Mouse (Mus musculus) ES-E14 (cell line): Measurements from ENCODE around the gene Klkb1. TPM values are rescaled to one million over a fixed set of nuclear protein-coding genes. Genes with fewer than 3 reads are reported as not detected.
A peak's percentile ranks its signal among the peaks of the same experiment; 100 is the strongest.

Experiments used
- DNase-seq: peaks from one replicate; pipeline ENCODE4 v3.0.0-alpha.2; 2013; ENCODE audit warnings: low read depth, low spot score
- H3K27ac ChIP-seq: 2 replicates; pipeline ENCODE4 v1.5.1; 2012; ENCODE audit warnings: low read depth, mild to moderate bottlenecking, low read length, moderate library complexity, mixed read lengths; ENCODE audit not compliant: poor library complexity, insufficient read depth, severe bottlenecking
- H3K36me3 ChIP-seq: 2 replicates; pipeline ENCODE4 v1.6.1; 2012; ENCODE audit warnings: mild to moderate bottlenecking, low read length, moderate library complexity, mixed read lengths; ENCODE audit not compliant: control insufficient read depth, poor library complexity, insufficient read depth, severe bottlenecking
- H3K4me1 ChIP-seq, 2 experiments: fragments of 150-350 bp in 1 of 2; sonication (generic) in 1 of 2; 2 replicates each; pipeline ENCODE4 v1.6.1; 2012; ENCODE audit warnings: low read length in 2 of 2, mild to moderate bottlenecking in 1 of 2, mixed read lengths in 1 of 2; ENCODE audit not compliant: control insufficient read depth in 2 of 2, insufficient read depth in 2 of 2, poor library complexity in 1 of 2
- H3K4me3 ChIP-seq, 2 experiments: fragments of 150-350 bp in 1 of 2; sonication (generic) in 1 of 2; 2 replicates each; pipeline ENCODE4 v1.5.1; 2012; ENCODE audit warnings: low read length in 2 of 2, low read depth in 1 of 2, mild to moderate bottlenecking in 1 of 2, mixed read lengths in 1 of 2; ENCODE audit not compliant: insufficient read depth in 1 of 2, poor library complexity in 1 of 2, severe bottlenecking in 1 of 2
- H3K9ac ChIP-seq: 2 replicates; pipeline ENCODE4 v1.6.1; 2012; ENCODE audit warnings: low read depth, mild to moderate bottlenecking, low read length, mixed read lengths; ENCODE audit not compliant: poor library complexity, insufficient read depth, severe bottlenecking
- H3K9me3 ChIP-seq: fragments of 150-350 bp; sonication (generic); 2 replicates; pipeline ENCODE4 v1.6.1; 2012; ENCODE audit warnings: low read depth, mild to moderate bottlenecking, low read length; ENCODE audit not compliant: control insufficient read depth, insufficient read depth
- CHD2 ChIP-seq: IDR thresholded peaks from 2 replicates; pipeline ENCODE4 v1.6.1; 2014; ENCODE audit warnings: mild to moderate bottlenecking, low read depth, low read length, inconsistent platforms
- HCFC1 ChIP-seq: IDR thresholded peaks from 2 replicates; pipeline ENCODE4 v1.6.1; 2012; ENCODE audit warnings: low read length, inconsistent platforms, borderline replicate concordance; ENCODE audit not compliant: insufficient read depth
- MAFK ChIP-seq: IDR thresholded peaks from 2 replicates; pipeline ENCODE4 v1.6.1; 2014; ENCODE audit warnings: mild to moderate bottlenecking, low read depth, low read length, inconsistent platforms; ENCODE audit not compliant: insufficient read depth
- ZC3H11A ChIP-seq: IDR thresholded peaks from 2 replicates; pipeline ENCODE4 v1.6.1; 2012; ENCODE audit warnings: low read depth, mild to moderate bottlenecking, inconsistent platforms, low read length, borderline replicate concordance
- ZNF384 ChIP-seq: IDR thresholded peaks from 2 replicates; pipeline ENCODE4 v1.6.1; 2012; ENCODE audit warnings: low read depth, low read length, inconsistent platforms
- in situ Hi-C, 2 experiments: fragments of 600-800 bp; cut with MboI; formaldehyde crosslinking; loops; one replicate each; pipeline ENCODE4 v1.15.1; 2025; ENCODE audit warnings: low sequenced_read_pairs in 2 of 2, inconsistent platforms in 1 of 2; ENCODE audit not compliant: unreplicated experiment in 2 of 2
- total RNA-seq: library from RNA; depleted of rRNA; stranded (reverse); fragments of 300-350 nt; gene quantifications from 2 replicates; pipeline ENCODE4 v1.2.3, GENCODE M21; 2012

Klkb1 gene
- total RNA-seq, 1 experiment, result not detected

GRCm38 (mm10) chr8:45267611-45268391 lies 26.9 kb downstream of the Klkb1 start:
- Histone ChIP-seq H3K9ac (no peak overlapping the region), H3K4me1 (peaks cover 0 to 3% of the 10 kb centered on the region in 2 experiments; a peak in 1 of 4 replicates), H3K36me3 (no peaks in the 10 kb centered on the region), H3K9me3 (no peaks in the 10 kb centered on the region), H3K4me3 (no peak overlapping the region), H3K27ac (no peak overlapping the region)
- in situ Hi-C loops, result no loop called here
- TF ChIP-seq ZC3H11A (no peak), CHD2 (no peak), HCFC1 (no peak), ZNF384 (no peak), MAFK (no peak)
- DNase-seq, result no peak

GRCm38 (mm10) chr8:45266993-45267392 lies 27.7 kb downstream of the Klkb1 start:
- H3K9ac ChIP-seq, result no peak overlapping the region
- DNase-seq, result peak; percentile 12
- TF ChIP-seq ZNF384 (no peak), ZC3H11A (no peak), CHD2 (no peak), MAFK (no peak), HCFC1 (no peak)
- no peaks in the 10 kb centered on the region for H3K9me3 ChIP-seq
- H3K27ac ChIP-seq, result no peak overlapping the region
- in situ Hi-C loops, result no loop called here
- H3K4me1 ChIP-seq, result peaks cover 0 to 3% of the 10 kb centered on the region in 2 experiments; a peak in 1 of 4 replicates
- no peak overlapping the region for H3K4me3 ChIP-seq
- H3K36me3 ChIP-seq, result no peaks in the 10 kb centered on the region

- Histone ChIP-seq H3K9ac (no peak overlapping the region), H3K4me1 (peaks cover 0 to 3% of the 10 kb centered on the region in 2 experiments; a peak in 1 of 4 replicates), H3K9me3 (no peaks in the 10 kb centered on the region), H3K36me3 (no peaks in the 10 kb centered on the region), H3K27ac (no peak overlapping the region), H3K4me3 (no peak overlapping the region)
- in situ Hi-C loops, result no loop called here
- no peak for TF ChIP-seq ZC3H11A
- TF ChIP-seq CHD2, result no peak
- no peak for DNase-seq
Observed at GRCm38 (mm10) chr8:45264918-45265317, 29.7 kb downstream of the Klkb1 start.

GRCm38 (mm10) chr8:45262851-45263250 lies 31.8 kb downstream of the Klkb1 start:
- no peak for DNase-seq

GRCm38 (mm10) chr8:45261920-45262319 lies 32.7 kb downstream of the Klkb1 start, which contains the start of gene F11:
Gene F11 (minus strand): TSS chr8:45262031.
- Histone ChIP-seq H3K4me1 (peaks cover 0 to 1% of the 10 kb centered on the region in 2 experiments; a peak in 1 of 4 replicates), H3K36me3 (no peaks in the 10 kb centered on the region), H3K9me3 (no peaks in the 10 kb centered on the region), H3K4me3 (no peak within 1 kb of the TSS), H3K9ac (no peak within 1 kb of the TSS), H3K27ac (no peak within 1 kb of the TSS)
- DNase-seq, result no peak
- in situ Hi-C loops, result no loop called here
- no peak for TF ChIP-seq ZNF384
- no peak for TF ChIP-seq CHD2
- TF ChIP-seq MAFK, result no peak
- no peak for TF ChIP-seq HCFC1
- TF ChIP-seq ZC3H11A, result no peak

More at GRCm38 (mm10) chr8:45262851-45263250, 31.8 kb downstream of the Klkb1 start:
- Histone ChIP-seq H3K4me1 (peaks cover 0 to 3% of the 10 kb centered on the region in 2 experiments; a peak in 1 of 4 replicates), H3K9ac (no peak overlapping the region), H3K4me3 (no peak overlapping the region), H3K9me3 (no peaks in the 10 kb centered on the region), H3K36me3 (no peaks in the 10 kb centered on the region), H3K27ac (no peak overlapping the region)
- no peak for TF ChIP-seq HCFC1
- TF ChIP-seq CHD2, result no peak
- in situ Hi-C loops, result no loop called here
